Mouse (Mus musculus) limb, embryonic 14.5 days (tissue): ENCODE measurements around the gene Rsrc2. TPM values are rescaled to one million over a fixed set of nuclear protein-coding genes. Genes with fewer than 3 reads are reported as not detected.

Experiments
- ATAC-seq: fragments of 200-750 bp; cut with Nextera tagmentation; 2 replicates; pipeline ENCODE4 v1.8.0; 2017; ENCODE audit warnings: low read depth, moderate number of reproducible peaks, moderate TSS enrichment; ENCODE audit not compliant: low FRiP score
- DNase-seq: peaks from one replicate; pipeline ENCODE4 v3.0.0-alpha.2; 2015; ENCODE audit warnings: low spot score
- H3K27ac ChIP-seq: fragments of 300-500 bp; sonication (generic); replicated peaks from 2 replicates; pipeline ENCODE4 v1.5.1; 2014; ENCODE audit warnings: low read depth, mild to moderate bottlenecking, low read length, moderate library complexity, mixed read lengths
- H3K27me3 ChIP-seq: fragments of 300-500 bp; sonication (generic); 2 replicates; pipeline ENCODE4 v1.6.1; 2014; ENCODE audit warnings: low read length, mixed read lengths; ENCODE audit not compliant: control insufficient read depth, insufficient read depth
- H3K36me3 ChIP-seq: fragments of 300-500 bp; sonication (generic); 2 replicates; pipeline ENCODE4 v1.6.1; 2014; ENCODE audit warnings: mild to moderate bottlenecking, low read length, moderate library complexity, mixed read lengths; ENCODE audit not compliant: control insufficient read depth, insufficient read depth
- H3K4me1 ChIP-seq: fragments of 300-500 bp; sonication (generic); 2 replicates; pipeline ENCODE4 v1.6.1; 2014; ENCODE audit warnings: antibody characterized with exemption, low read length, mixed read lengths; ENCODE audit not compliant: control insufficient read depth, insufficient read depth
- H3K4me2 ChIP-seq: fragments of 300-500 bp; sonication (generic); replicated peaks from 2 replicates; pipeline ENCODE4 v1.6.1; 2014; ENCODE audit warnings: low read depth, mild to moderate bottlenecking, low read length, moderate library complexity; ENCODE audit not compliant: severe bottlenecking
- H3K4me3 ChIP-seq: fragments of 300-500 bp; sonication (generic); replicated peaks from 2 replicates; pipeline ENCODE4 v1.5.1; 2014; ENCODE audit warnings: low read length
- H3K9ac ChIP-seq: fragments of 300-500 bp; sonication (generic); 2 replicates; pipeline ENCODE4 v1.6.1; 2014; ENCODE audit warnings: mild to moderate bottlenecking, low read depth, low read length, moderate library complexity; ENCODE audit not compliant: severe bottlenecking
- H3K9me3 ChIP-seq: fragments of 300-500 bp; sonication (generic); 2 replicates; pipeline ENCODE4 v1.6.1; 2016; ENCODE audit warnings: low read length; ENCODE audit not compliant: control insufficient read depth
- POLR2A ChIP-seq: fragments of 200-500 bp; IDR thresholded peaks from 2 replicates; pipeline ENCODE4 v1.8.0; 2012; ENCODE audit warnings: inconsistent platforms, mild to moderate bottlenecking, moderate library complexity, borderline replicate concordance; ENCODE audit not compliant: insufficient read depth, insufficient read length; ENCODE audit errors: extremely low read depth
- WGBS: fragments of 180-500 bp; shearing (Covaris S2); extraction: QIAGEN DNeasy Blood & Tissue Kit; methylation state at CpG from one replicate; pipeline ENCODE4 v1.1.7; 2014; 5-methylcytosine and 5-hydroxymethylcytosine counted together
- polyA plus RNA-seq, 2 experiments: library from polyadenylated mRNA; depleted of rRNA in 1 of 2; stranded (reverse) in 1 of 2; unstranded in 1 of 2; fragments of >200 nt; fragmentation: Nextera tagmentation in 1 of 2; extraction: Ambion mirVana in 1 of 2; gene quantifications; 2 replicates each; pipeline versions ENCODE4 v1.2.1 to v1.2.3; 2012 to 2014

The Rsrc2 gene
- 76.3 and 120 TPM in 2 replicates for polyA plus RNA-seq (2012; rRNA removed)
- polyA plus RNA-seq (2014; fragmentation: Nextera tagmentation; extraction: Ambion mirVana): 113 and 124 TPM in 2 replicates

DNA sequence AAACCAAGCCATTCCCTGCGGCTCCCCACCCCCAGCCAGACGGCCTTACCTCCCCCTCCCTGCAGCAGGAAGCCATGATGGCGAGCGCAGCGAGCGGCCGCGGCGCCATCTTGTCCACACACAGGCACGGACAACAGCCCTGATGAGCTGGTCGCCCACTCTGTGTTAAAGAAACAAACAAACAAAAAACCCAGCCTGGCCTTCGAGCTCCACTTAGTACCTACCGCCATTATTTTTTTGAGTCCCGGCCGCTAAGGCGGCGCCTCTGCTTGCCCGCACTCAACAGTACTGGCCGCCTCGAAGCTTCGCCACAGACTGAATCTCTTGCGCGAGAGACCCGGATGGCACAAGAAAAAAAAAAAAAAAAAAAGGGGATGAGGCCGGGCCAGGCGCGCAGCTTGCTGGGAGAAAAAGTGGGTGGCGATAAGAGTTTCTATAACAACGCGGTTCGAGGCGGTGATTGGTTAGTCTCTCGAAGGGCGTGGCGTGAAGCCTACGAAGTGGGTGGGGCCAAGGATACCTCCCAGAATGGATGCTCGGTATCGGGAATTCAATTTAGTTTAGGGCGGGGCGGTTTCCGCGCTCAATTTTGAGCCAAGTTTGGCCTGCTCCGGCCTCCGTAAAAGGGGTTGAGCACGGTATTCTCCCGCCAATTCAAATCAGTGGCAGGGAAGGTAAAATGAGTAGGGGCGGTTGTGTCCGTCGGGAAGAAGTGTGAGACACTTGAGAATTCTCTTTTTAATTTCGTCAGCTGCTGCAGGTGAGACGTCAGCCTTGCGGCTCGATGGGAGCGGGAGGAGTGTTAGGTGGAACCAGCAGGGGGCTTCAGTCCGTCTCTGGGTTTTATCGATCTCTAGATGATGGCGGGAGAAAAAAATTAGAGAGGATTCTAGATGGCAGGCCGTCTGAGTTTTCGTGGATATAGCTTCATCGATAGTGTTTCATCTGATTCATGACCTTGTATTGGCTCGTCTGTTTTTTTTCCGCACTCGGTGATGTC, at the start of gene Rsrc2, which contains the start of gene Kntc1:
TSS of gene Rsrc2 (minus strand) at position 350 of the 1,000 bp plus-strand sequence.
TSS of gene Kntc1 (plus strand) at position 652 of the 1,000 bp plus-strand sequence.
- peaks cover 10% of the 10 kb centered on the region for H3K36me3 ChIP-seq
- no peaks in the 10 kb centered on the region for H3K9me3 ChIP-seq
- H3K27me3 ChIP-seq: no peaks in the 10 kb centered on the region
- WGBS: 2% methylated on average over 61 of the region's 63 CpGs
- peak within 1 kb of the TSS; percentile 70 for H3K4me2 ChIP-seq
- peak within 1 kb of the TSS; percentile 84 for H3K9ac ChIP-seq
- TF ChIP-seq POLR2A: peak; percentile 99; the same call in 1 of the 2 replicates
- ATAC-seq (peak; percentile 98), DNase-seq (peak; percentile 100)
- H3K4me3 ChIP-seq: peak within 1 kb of the TSS; percentile 56
- H3K27ac ChIP-seq: peak within 1 kb of the TSS; percentile 98
- H3K4me1 ChIP-seq: peaks cover 25% of the 10 kb centered on the region

GRCm38 (mm10) chr5:123793081-123793480, 43.9 kb upstream of the Rsrc2 start:
- ATAC-seq: no peak
- no peak for TF ChIP-seq POLR2A

DNA sequence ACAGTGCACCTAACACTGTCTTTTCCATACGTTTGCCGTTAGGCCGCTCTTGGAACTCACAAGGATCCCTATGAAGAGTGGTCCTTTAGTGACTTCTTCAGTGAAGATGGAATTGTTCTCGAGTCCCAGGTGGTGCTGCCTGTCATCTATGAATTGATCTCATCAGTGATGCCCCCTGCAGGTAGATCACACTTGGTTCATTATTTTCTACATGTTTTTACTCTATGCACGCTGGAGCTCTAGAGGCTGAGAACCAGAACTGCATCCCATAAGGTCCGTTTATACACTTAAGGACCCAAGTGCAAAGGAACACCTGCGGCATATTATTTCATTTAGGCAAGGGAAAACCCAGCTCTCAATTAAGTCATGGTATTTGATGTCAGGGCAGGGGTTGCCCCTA, 39.8 kb upstream of the Rsrc2 start:
- DNase-seq (no peak), ATAC-seq (no peak)
- TF ChIP-seq POLR2A: no peak
- peaks cover 83% of the 10 kb centered on the region for H3K36me3 ChIP-seq
- no peaks in the 10 kb centered on the region for H3K27me3 ChIP-seq
- no peak overlapping the region for H3K4me2 ChIP-seq
- H3K27ac ChIP-seq: no peak overlapping the region
- H3K9me3 ChIP-seq: no peaks in the 10 kb centered on the region
- no peak overlapping the region for H3K4me3 ChIP-seq
- 90% methylated on average over 7 of the region's 7 CpGs for WGBS
- no peak overlapping the region for H3K9ac ChIP-seq
- no peaks in the 10 kb centered on the region for H3K4me1 ChIP-seq

More at GRCm38 (mm10) chr5:123793081-123793480, 43.9 kb upstream of the Rsrc2 start:
- Histone ChIP-seq H3K27ac (no peak overlapping the region), H3K4me1 (no peaks in the 10 kb centered on the region), H3K9ac (no peak overlapping the region), H3K36me3 (peaks cover 82% of the 10 kb centered on the region), H3K4me3 (no peak overlapping the region), H3K4me2 (no peak overlapping the region), H3K27me3 (no peaks in the 10 kb centered on the region), H3K9me3 (no peaks in the 10 kb centered on the region)
- WGBS: 85% methylated on average over 2 of the region's 2 CpGs
- no peak for DNase-seq

- ATAC-seq: no peak
- no peak for TF ChIP-seq POLR2A
- Histone ChIP-seq H3K4me1 (no peaks in the 10 kb centered on the region), H3K9me3 (no peaks in the 10 kb centered on the region), H3K27me3 (no peaks in the 10 kb centered on the region), H3K36me3 (peaks cover 75% of the 10 kb centered on the region), H3K4me3 (no peak overlapping the region), H3K9ac (no peak overlapping the region), H3K4me2 (no peak overlapping the region), H3K27ac (no peak overlapping the region)
- 85% methylated on average over 4 of the region's 4 CpGs for WGBS
- no peak for DNase-seq
These were observed 32.6 kb upstream of the Rsrc2 start for GRCm38 (mm10) chr5:123781864-123782263.

DNA sequence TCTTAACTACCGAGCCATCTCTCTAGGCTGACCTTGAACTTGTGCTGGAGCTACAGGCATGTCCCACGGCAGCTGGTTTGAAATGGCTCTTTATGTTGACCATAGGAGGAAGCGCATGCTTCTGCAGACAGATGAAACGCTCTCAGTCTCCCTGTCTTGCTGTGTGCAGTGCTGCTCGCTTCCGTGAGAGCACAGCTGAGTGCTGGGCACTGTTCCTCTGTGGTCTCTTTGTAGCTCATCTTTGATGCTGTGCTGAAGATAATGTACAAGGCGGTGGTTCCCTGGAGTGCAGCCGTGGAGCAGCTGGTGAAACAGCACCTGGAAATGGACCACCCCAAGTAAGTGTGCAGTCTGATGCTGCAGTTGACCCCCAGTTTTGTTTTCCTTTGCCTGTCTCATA, 31.5 kb upstream of the Rsrc2 start:
- H3K9ac ChIP-seq: no peak overlapping the region
- 91% methylated on average over 8 of the region's 8 CpGs for WGBS
- H3K9me3 ChIP-seq: no peaks in the 10 kb centered on the region
- no peak overlapping the region for H3K4me2 ChIP-seq
- no peaks in the 10 kb centered on the region for H3K4me1 ChIP-seq
- DNase-seq (no peak), ATAC-seq (no peak)
- H3K36me3 ChIP-seq: peaks cover 79% of the 10 kb centered on the region
- TF ChIP-seq POLR2A: no peak
- no peak overlapping the region for H3K4me3 ChIP-seq
- H3K27ac ChIP-seq: no peak overlapping the region
- H3K27me3 ChIP-seq: no peaks in the 10 kb centered on the region
